Mouse (Mus musculus) bone marrow, adult 2 months (tissue): Measurements from ENCODE around the gene Vmn1r88.
"Not testable (repeated sequence)": the region's sequence is repeated elsewhere in the genome, so short reads cannot be mapped to it uniquely, and the experiment has no call there.

Experiments
- CTCF ChIP-seq: fragments of 200-500 bp; IDR thresholded peaks from 2 replicates; pipeline ENCODE4 v1.5.1; 2011; ENCODE audit warnings: low read length, control low read depth; ENCODE audit not compliant: control insufficient read depth, insufficient read depth
- POLR2A ChIP-seq: fragments of 200-500 bp; IDR thresholded peaks from 2 replicates; pipeline ENCODE4 v1.6.1; 2011; ENCODE audit warnings: low read depth, mild to moderate bottlenecking, control low read depth, low read length, borderline replicate concordance; ENCODE audit not compliant: control insufficient read depth

GRCm38 (mm10) chr7:13123554-13124153 is 35.7 kb upstream of the Vmn1r88 start:
- TF ChIP-seq POLR2A, CTCF: not testable (repeated sequence)
